Mouse (Mus musculus): Measurements from ENCODE around the gene Snx9.
A peak's percentile ranks its signal among the peaks of the same experiment; 100 is the strongest.

Snx9 gene

GRCm38 (mm10) chr17:5956350-5957000 is 115.3 kb downstream of the Snx9 start:
- Histone ChIP-seq H3K27me3 (ENCODE audit: insufficient read depth, low read length) (peaks cover 22% of the 10 kb centered on the region), H3K4me3 (replicated peaks; ENCODE audit: low read length) (no peak overlapping the region), H3K36me3 (ENCODE audit: insufficient read depth, low read length) (no peaks in the 10 kb centered on the region), H3K4me1 (replicated peaks; ENCODE audit: low read depth, low read length) (peaks cover 32% of the 10 kb centered on the region), H3K9me3 (ENCODE audit: low read length) (peaks cover 11% of the 10 kb centered on the region)
- TF ChIP-seq POU5F1 (IDR thresholded peaks at IDR 0.05; ENCODE audit: borderline replicate concordance, low read length) (no peak), NANOG (IDR thresholded peaks at IDR 0.05; ENCODE audit: borderline replicate concordance, low read length) (no peak), CTCF (conservative IDR thresholded peaks at IDR 0.05; ENCODE audit: low read length) (no peak)

- H3K36me3 ChIP-seq (ENCODE audit: insufficient read depth, low read length): no peaks in the 10 kb centered on the region
- peaks cover 32% of the 10 kb centered on the region for H3K4me1 ChIP-seq (replicated peaks; ENCODE audit: low read depth, low read length)
- TF ChIP-seq POU5F1 (IDR thresholded peaks at IDR 0.05; ENCODE audit: borderline replicate concordance, low read length): no peak
- no peak for TF ChIP-seq NANOG (IDR thresholded peaks at IDR 0.05; ENCODE audit: borderline replicate concordance, low read length)
- no peak for TF ChIP-seq CTCF (conservative IDR thresholded peaks at IDR 0.05; ENCODE audit: low read length)
- no peak overlapping the region for H3K4me3 ChIP-seq (replicated peaks; ENCODE audit: low read length)
- peaks cover 22% of the 10 kb centered on the region for H3K27me3 ChIP-seq (ENCODE audit: insufficient read depth, low read length)
- H3K9me3 ChIP-seq (ENCODE audit: low read length): peaks cover 11% of the 10 kb centered on the region
Measured at GRCm38 (mm10) chr17:5957097-5957496, 116.0 kb downstream of the Snx9 start.

- Histone ChIP-seq H3K36me3 (ENCODE audit: insufficient read depth, low read length) (no peaks in the 10 kb centered on the region), H3K27me3 (ENCODE audit: insufficient read depth, low read length) (peaks cover 22% of the 10 kb centered on the region), H3K4me1 (replicated peaks; ENCODE audit: low read depth, low read length) (peaks cover 32% of the 10 kb centered on the region), H3K9me3 (ENCODE audit: low read length) (peaks cover 11% of the 10 kb centered on the region), H3K4me3 (replicated peaks; ENCODE audit: low read length) (peak overlapping the region; percentile 74; the same call in 1 of the 2 replicates)
- TF ChIP-seq NANOG (IDR thresholded peaks at IDR 0.05; ENCODE audit: borderline replicate concordance, low read length) (no peak), POU5F1 (IDR thresholded peaks at IDR 0.05; ENCODE audit: borderline replicate concordance, low read length) (no peak), CTCF (conservative IDR thresholded peaks at IDR 0.05; ENCODE audit: low read length) (no peak)
Measured at GRCm38 (mm10) chr17:5958229-5958628, 117.1 kb downstream of the Snx9 start.

- peaks cover 22% of the 10 kb centered on the region for H3K27me3 ChIP-seq (ENCODE audit: insufficient read depth, low read length)
- peak overlapping the region; percentile 74 for H3K4me3 ChIP-seq (replicated peaks; ENCODE audit: low read length)
- peaks cover 11% of the 10 kb centered on the region for H3K9me3 ChIP-seq (ENCODE audit: low read length)
- H3K36me3 ChIP-seq (ENCODE audit: insufficient read depth, low read length): no peaks in the 10 kb centered on the region
- H3K4me1 ChIP-seq (replicated peaks; ENCODE audit: low read depth, low read length): peaks cover 36% of the 10 kb centered on the region
- TF ChIP-seq CTCF (conservative IDR thresholded peaks at IDR 0.05; ENCODE audit: low read length): no peak
- TF ChIP-seq NANOG (IDR thresholded peaks at IDR 0.05; ENCODE audit: borderline replicate concordance, low read length): no peak
- TF ChIP-seq POU5F1 (IDR thresholded peaks at IDR 0.05; ENCODE audit: borderline replicate concordance, low read length): no peak
Measured at GRCm38 (mm10) chr17:5958636-5959035, 117.5 kb downstream of the Snx9 start.

GRCm38 (mm10) chr17:5959096-5959495 is 118.0 kb downstream of the Snx9 start:
- no peak for TF ChIP-seq POU5F1 (IDR thresholded peaks at IDR 0.05; ENCODE audit: borderline replicate concordance, low read length)
- no peak for TF ChIP-seq CTCF (conservative IDR thresholded peaks at IDR 0.05; ENCODE audit: low read length)
- no peak for TF ChIP-seq NANOG (IDR thresholded peaks at IDR 0.05; ENCODE audit: borderline replicate concordance, low read length)
- H3K27me3 ChIP-seq (ENCODE audit: insufficient read depth, low read length): peaks cover 22% of the 10 kb centered on the region
- peak overlapping the region; percentile 74 for H3K4me3 ChIP-seq (replicated peaks; ENCODE audit: low read length)
- H3K36me3 ChIP-seq (ENCODE audit: insufficient read depth, low read length): no peaks in the 10 kb centered on the region
- H3K9me3 ChIP-seq (ENCODE audit: low read length): peaks cover 11% of the 10 kb centered on the region
- H3K4me1 ChIP-seq (replicated peaks; ENCODE audit: low read depth, low read length): peaks cover 39% of the 10 kb centered on the region

- Histone ChIP-seq H3K4me1 (replicated peaks; ENCODE audit: low read depth, low read length) (peaks cover 39% of the 10 kb centered on the region), H3K9me3 (ENCODE audit: low read length) (peaks cover 5% of the 10 kb centered on the region), H3K4me3 (replicated peaks; ENCODE audit: low read length) (peak overlapping the region; percentile 74; the same call in 1 of the 2 replicates), H3K36me3 (ENCODE audit: insufficient read depth, low read length) (no peaks in the 10 kb centered on the region), H3K27me3 (ENCODE audit: insufficient read depth, low read length) (peaks cover 22% of the 10 kb centered on the region)
- TF ChIP-seq POU5F1 (IDR thresholded peaks at IDR 0.05; ENCODE audit: borderline replicate concordance, low read length): no peak
- TF ChIP-seq CTCF (conservative IDR thresholded peaks at IDR 0.05; ENCODE audit: low read length): no peak
- TF ChIP-seq NANOG (IDR thresholded peaks at IDR 0.05; ENCODE audit: borderline replicate concordance, low read length): no peak
Measured at GRCm38 (mm10) chr17:5959802-5960201, 118.7 kb downstream of the Snx9 start.

- peaks cover 14% of the 10 kb centered on the region for H3K27me3 ChIP-seq (ENCODE audit: insufficient read depth, low read length)
- H3K4me1 ChIP-seq (replicated peaks; ENCODE audit: low read depth, low read length): peaks cover 35% of the 10 kb centered on the region
- TF ChIP-seq NANOG (IDR thresholded peaks at IDR 0.05; ENCODE audit: borderline replicate concordance, low read length) (no peak), POU5F1 (IDR thresholded peaks at IDR 0.05; ENCODE audit: borderline replicate concordance, low read length) (no peak), CTCF (conservative IDR thresholded peaks at IDR 0.05; ENCODE audit: low read length) (no peak)
- H3K4me3 ChIP-seq (replicated peaks; ENCODE audit: low read length): no peak overlapping the region
- H3K36me3 ChIP-seq (ENCODE audit: insufficient read depth, low read length): no peaks in the 10 kb centered on the region
- no peaks in the 10 kb centered on the region for H3K9me3 ChIP-seq (ENCODE audit: low read length)
Measured at GRCm38 (mm10) chr17:5963766-5964165, 122.6 kb downstream of the Snx9 start.

GRCm38 (mm10) chr17:5965084-5965781 is 124.1 kb downstream of the Snx9 start:
- Histone ChIP-seq H3K36me3 (ENCODE audit: insufficient read depth, low read length) (no peaks in the 10 kb centered on the region), H3K9me3 (ENCODE audit: low read length) (no peaks in the 10 kb centered on the region), H3K4me3 (replicated peaks; ENCODE audit: low read length) (no peak overlapping the region), H3K4me1 (replicated peaks; ENCODE audit: low read depth, low read length) (peaks cover 23% of the 10 kb centered on the region), H3K27me3 (ENCODE audit: insufficient read depth, low read length) (peaks cover 3% of the 10 kb centered on the region)
- TF ChIP-seq POU5F1 (IDR thresholded peaks at IDR 0.05; ENCODE audit: borderline replicate concordance, low read length): no peak
- no peak for TF ChIP-seq CTCF (conservative IDR thresholded peaks at IDR 0.05; ENCODE audit: low read length)
- TF ChIP-seq NANOG (IDR thresholded peaks at IDR 0.05; ENCODE audit: borderline replicate concordance, low read length): no peak

Measured in E14TG2a.4 (cell line).